Mouse (Mus musculus) 3134 (cell line): ENCODE results near the gene Tapt1.
"Not testable (repeated sequence)": the region's sequence is repeated elsewhere in the genome, so short reads cannot be mapped to it uniquely, and the experiment has no call there.

Experiments used
- DNase-seq: peaks from one replicate; pipeline ENCODE4 v3.0.0-alpha.2; 2011; ENCODE audit warnings: low spot score; ENCODE audit not compliant: insufficient read length; ENCODE audit errors: extremely low read depth

Tapt1 gene

DNA sequence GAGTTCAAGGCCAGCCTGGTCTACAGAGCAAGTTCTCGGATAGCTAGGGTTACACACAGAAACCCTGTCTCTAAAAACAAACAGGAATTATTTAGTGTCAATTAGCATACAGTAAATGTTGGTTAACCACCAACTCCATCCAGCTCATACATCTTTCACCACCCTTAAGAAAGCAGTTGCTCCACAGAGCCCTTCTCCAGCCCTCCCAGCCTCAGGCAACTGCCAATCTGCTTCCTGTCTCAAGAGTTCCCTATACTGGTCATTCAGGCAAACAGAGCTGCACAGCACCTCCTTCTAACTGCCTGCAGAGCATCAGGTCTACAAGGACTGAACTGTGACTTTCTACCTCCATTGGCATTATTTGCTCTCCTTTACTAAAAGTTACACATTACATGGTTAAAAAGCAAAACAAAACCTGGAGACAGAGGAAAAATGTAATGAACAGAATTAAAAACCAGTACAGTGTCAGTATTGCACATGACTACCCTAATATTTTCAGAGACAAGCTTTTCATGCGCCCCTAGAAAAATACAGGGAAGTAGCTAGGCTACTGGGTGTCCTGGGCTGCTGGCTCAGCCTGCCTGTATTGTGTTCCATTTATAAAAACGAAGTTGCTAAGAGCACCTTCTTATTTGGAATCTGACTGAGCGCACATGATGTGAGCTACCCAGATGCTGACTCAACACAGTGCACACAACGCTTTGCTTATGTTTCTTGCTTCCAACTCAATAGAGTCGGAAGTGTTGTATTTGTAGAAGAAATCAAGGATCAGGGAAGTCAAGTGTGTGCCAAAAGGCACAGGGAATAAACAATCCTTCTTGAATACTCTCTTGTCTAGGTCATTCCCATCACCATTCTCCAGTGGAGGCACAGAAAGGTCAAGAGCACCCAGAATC, 79.7 kb downstream of the Tapt1 start:
- DNase-seq: no peak

DNA sequence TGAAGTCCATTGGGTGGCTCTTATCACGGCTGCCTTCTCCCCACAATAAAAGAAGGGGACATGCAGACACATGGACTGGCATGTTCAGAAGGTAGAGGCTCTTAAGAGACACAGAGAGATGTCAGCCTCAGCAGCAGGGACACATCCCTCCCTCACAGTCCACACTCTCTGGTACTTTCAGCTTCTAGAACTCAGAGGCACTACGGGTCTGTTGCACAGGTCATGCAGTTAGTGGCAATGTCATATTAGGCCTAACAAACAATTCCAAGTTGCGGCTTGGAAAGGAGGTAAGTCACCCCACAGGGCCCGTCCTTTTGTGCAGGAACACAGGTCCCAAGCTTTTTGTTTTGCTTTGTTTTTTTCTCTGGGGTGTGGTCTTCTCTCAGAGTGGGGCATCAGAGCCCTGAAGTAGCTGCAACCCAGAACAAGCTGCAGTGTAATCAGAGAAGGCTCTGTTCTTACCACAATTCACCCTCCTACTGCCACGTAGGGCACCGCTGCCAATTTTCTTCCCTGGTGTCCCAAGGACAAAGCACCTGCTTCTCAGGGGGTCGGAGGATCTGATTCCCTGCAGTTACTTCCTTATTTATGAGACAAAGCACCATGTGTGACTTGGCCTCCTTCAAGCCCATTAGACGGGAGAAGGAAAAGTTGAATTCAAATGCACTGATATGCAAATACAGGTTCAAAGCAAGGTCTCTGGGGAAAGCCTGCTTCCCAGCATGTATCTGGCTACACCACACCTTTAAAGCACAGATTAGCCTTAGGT, 82.8 kb downstream of the Tapt1 start:
- DNase-seq: no peak

DNA sequence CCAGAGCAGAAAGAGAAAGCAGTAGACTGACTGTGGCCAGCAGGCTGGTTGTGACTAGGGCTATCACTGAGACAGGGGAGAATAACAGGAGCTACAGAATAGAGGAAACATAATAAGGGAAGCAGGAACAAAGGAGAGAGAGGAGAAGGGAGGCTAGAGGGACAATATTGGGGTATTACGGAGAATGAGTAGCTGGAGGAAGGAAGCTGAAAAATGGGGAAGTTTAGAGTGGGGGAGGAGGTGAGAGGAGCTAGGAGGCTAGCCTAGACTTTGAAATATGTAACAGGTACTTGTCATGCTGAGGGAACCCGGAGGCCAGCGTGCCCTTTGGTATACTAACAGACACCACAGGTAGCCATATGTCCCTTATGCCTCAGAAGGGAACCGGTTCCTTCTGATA, 98.9 kb downstream of the Tapt1 start:
- DNase-seq: no peak

DNA sequence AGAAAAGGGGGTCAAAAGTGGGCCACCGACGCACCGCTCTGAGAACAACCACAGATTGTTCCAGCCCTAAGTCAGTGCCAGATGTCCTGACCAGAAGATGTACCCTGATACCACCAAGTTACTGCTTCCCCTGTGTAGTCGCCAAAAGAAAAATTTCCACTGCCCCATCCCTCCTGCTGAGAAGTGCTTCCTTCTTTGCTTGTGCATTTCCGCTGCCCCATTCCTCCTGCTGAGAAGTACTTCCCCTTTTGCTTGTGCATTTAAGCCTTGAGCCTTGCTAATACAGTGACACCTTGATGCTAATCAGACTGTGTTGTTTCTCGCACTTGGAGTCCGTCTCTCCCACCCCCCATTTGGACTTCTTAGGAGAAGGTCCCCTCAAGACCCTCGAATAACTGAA, 99.9 kb downstream of the Tapt1 start:
- DNase-seq: not testable (repeated sequence)
